Mouse (Mus musculus) gastrocnemius, adult 2 months (tissue): ENCODE data around the gene Ankrd22. TPM values are rescaled to one million over a fixed set of nuclear protein-coding genes. Genes with fewer than 3 reads are reported as not detected.
A peak's percentile ranks its signal among the peaks of the same experiment; 100 is the strongest.

Experiments
- DNase-seq: peaks from one replicate; pipeline ENCODE4 v3.0.0; 2022
- H3K27ac ChIP-seq: fragments of 200-600 bp; 2 replicates; pipeline ENCODE4 v1.8.1; 2022; ENCODE audit warnings: mild to moderate bottlenecking
- H3K4me3 ChIP-seq: fragments of 200-600 bp; 2 replicates; pipeline ENCODE4 v1.8.1; 2022; ENCODE audit warnings: mild to moderate bottlenecking, moderate library complexity
- CTCF ChIP-seq: fragments of 200-600 bp; IDR thresholded peaks from 2 replicates; pipeline ENCODE4 v1.8.1; 2022; ENCODE audit warnings: antibody characterized with exemption, mild to moderate bottlenecking, moderate library complexity
- intact Hi-C: fragments of 180-260 bp; cut with DNase I; formaldehyde crosslinking; loops from one replicate; pipeline ENCODE4 v1.15.1; 2025
- total RNA-seq, 2 experiments: library from RNA; stranded (reverse); gene quantifications; 2 replicates each; pipeline ENCODE4 v1.2.3; 2021

Ankrd22 gene
- total RNA-seq, 2 experiments from 2014 or later, result not detected

GRCm38 (mm10) chr19:34195031-34195430 is 29.2 kb upstream of the Ankrd22 start:
- DNase-seq, result no peak
- intact Hi-C loops, result no loop called here
- TF ChIP-seq CTCF, result no peak
- no peak overlapping the region for H3K4me3 ChIP-seq
- peak overlapping the region; percentile 43 for H3K27ac ChIP-seq

DNA sequence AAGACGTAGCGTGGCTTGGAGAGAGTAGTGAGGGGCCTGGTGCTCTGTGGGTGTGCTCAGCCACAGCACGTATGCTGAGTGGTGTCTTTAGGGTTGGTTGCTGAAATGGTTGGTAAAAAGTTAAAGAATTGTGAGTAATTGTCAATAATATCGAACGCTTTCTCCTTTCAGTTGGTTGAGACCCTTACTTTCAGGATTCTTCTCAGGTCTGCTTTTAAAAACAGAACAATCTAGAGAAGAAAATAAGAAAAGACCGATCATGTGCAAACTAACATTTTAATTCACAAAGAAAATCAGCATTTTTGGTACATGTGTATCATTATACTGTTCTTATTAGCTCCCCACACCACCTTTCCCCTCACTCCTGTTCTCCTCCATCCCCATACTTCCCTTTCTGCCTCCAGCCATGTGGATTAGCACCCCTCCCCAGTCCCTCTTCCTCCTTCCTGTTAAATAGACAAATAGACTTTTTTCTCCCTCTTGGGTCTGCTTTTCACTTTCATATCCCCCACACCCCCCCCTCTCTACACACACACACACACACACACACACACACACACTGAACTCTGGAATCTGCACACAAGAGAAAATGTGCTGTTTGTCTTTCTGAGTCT is 28.4 kb upstream of the Ankrd22 start:
- TF ChIP-seq CTCF, result no peak
- Histone ChIP-seq H3K4me3 (peak overlapping the region; percentile 71), H3K27ac (peak overlapping the region; percentile 16; the same call in 1 of the 2 replicates)
- DNase-seq, result no peak
- intact Hi-C loops, result no loop called here

GRCm38 (mm10) chr19:34193683-34194082 is 27.8 kb upstream of the Ankrd22 start:
- Histone ChIP-seq H3K4me3 (peak overlapping the region; percentile 71), H3K27ac (peak overlapping the region; percentile 85; the same call in 1 of the 2 replicates)
- intact Hi-C loops, result no loop called here
- no peak for TF ChIP-seq CTCF
- no peak for DNase-seq

- Histone ChIP-seq H3K4me3 (peak overlapping the region; percentile 71), H3K27ac (peak overlapping the region; percentile 85)
- no peak for DNase-seq
- intact Hi-C loops, result no loop called here
- TF ChIP-seq CTCF, result no peak
Observed at GRCm38 (mm10) chr19:34193149-34193548, 27.3 kb upstream of the Ankrd22 start.

- TF ChIP-seq CTCF, result no peak
- intact Hi-C loops, result no loop called here
- Histone ChIP-seq H3K27ac (peak within 1 kb of the TSS; percentile 85), H3K4me3 (peak within 1 kb of the TSS; percentile 71)
- peak; percentile 74 for DNase-seq
Observed at GRCm38 (mm10) chr19:34192008-34192963, 26.4 kb upstream of the Ankrd22 start, which contains the start of gene Stambpl1. TSS of gene Stambpl1 (plus strand) at chr19:34192229.

- DNase-seq, result no peak
- intact Hi-C loops, result no loop called here
- no peak for TF ChIP-seq CTCF
- peak overlapping the region; percentile 85; the same call in 1 of the 2 replicates for H3K27ac ChIP-seq
- peak overlapping the region; percentile 71 for H3K4me3 ChIP-seq
Observed at GRCm38 (mm10) chr19:34191645-34192007, 25.8 kb upstream of the Ankrd22 start.

GRCm38 (mm10) chr19:34186845-34187244 is 21.0 kb upstream of the Ankrd22 start:
- DNase-seq, result no peak
- no peak for TF ChIP-seq CTCF
- intact Hi-C loops, result no loop called here
- H3K27ac ChIP-seq, result no peak overlapping the region
- no peak overlapping the region for H3K4me3 ChIP-seq

DNA sequence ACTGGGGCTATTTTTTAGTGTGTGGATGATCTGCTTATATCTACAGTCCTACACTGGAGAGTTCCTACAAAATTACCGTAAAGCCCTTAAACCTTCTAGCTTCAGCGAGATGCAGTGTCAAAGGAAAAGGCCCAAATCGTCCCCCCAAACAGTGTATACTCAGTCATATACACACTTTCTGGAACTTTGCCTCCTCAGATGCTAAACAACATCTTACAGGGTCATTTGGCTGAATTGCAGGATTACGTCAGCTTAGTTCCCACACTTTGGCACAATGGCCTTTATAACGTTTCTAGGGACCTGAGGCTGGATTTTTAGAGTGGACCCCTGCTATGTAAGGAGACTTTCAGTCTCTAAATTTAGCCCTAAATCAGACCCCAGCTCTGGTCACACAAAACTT is 16.6 kb upstream of the Ankrd22 start:
- Histone ChIP-seq H3K27ac (no peak overlapping the region), H3K4me3 (no peak overlapping the region)
- DNase-seq, result no peak
- no peak for TF ChIP-seq CTCF
- intact Hi-C loops, result no loop called here

GRCm38 (mm10) chr19:34181234-34181633 is 15.4 kb upstream of the Ankrd22 start:
- TF ChIP-seq CTCF, result no peak
- Histone ChIP-seq H3K4me3 (no peak overlapping the region), H3K27ac (no peak overlapping the region)
- intact Hi-C loops, result no loop called here
- no peak for DNase-seq

DNA sequence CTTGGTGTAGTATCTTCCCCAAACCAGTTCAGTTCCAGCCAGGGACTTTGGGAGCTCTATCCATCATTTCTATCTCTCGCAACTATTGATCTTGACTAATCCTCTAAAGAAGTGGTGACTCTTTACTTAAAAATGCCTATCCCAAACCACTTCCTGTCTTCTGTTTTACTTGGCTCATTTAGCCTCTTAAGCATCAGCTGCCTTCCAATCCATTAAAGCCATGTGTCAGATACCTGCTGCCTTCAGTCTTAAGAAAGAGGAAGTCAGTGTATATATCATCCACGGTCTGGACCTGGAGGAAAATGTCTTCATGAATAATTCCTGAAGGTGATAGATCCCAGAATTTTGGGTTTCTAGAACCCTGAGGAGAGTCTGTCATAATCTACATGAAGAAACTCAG is 14.5 kb upstream of the Ankrd22 start:
- TF ChIP-seq CTCF, result no peak
- Histone ChIP-seq H3K27ac (no peak overlapping the region), H3K4me3 (no peak overlapping the region)
- DNase-seq, result no peak
- intact Hi-C loops, result no loop called here

DNA sequence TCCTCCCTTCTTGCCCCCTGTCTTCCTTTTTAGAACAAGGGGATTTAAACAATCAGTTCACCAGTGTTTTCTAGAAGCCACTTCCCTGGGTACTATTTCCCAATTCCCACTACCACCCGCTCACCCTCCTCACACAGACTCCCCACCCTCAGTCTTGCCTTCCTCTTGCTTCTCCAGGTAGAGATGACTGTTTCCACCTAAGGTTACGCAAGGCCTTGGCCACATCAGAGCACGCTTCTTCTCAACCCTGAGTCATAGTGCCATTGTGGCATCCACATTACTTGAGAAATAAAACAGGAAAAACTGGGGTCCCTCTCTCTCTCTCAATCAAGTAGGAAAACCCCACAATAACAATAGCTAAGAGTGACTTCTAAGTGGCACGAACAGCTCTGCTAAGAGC is 13.3 kb upstream of the Ankrd22 start:
- no peak overlapping the region for H3K4me3 ChIP-seq
- intact Hi-C loops, result no loop called here
- H3K27ac ChIP-seq, result no peak overlapping the region
- DNase-seq, result no peak
- TF ChIP-seq CTCF, result no peak

DNA sequence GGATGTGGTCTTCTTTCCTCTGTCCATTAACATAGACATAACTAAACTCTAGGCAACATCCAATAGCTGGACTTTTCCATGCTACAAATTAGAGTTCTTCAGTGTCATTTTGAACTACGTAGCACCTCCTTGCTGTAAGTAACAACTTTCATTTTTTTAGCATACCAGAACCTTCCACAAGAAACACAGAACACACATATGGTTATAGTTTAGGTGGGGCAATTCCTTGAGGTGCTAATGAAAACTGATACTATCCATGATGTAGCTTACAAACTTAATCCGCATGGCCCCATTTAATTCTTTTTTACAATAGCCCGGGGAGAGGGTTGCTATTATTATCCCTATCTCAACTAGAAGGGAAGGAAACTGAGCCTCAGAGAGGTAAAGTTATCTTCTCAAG is 8.2 kb upstream of the Ankrd22 start:
- TF ChIP-seq CTCF, result no peak
- Histone ChIP-seq H3K27ac (no peak overlapping the region), H3K4me3 (no peak overlapping the region)
- intact Hi-C loops, result no loop called here
- DNase-seq, result no peak

GRCm38 (mm10) chr19:34171167-34171566 is 5.3 kb upstream of the Ankrd22 start:
- no peak for DNase-seq
- H3K27ac ChIP-seq, result no peak overlapping the region
- no peak for TF ChIP-seq CTCF
- intact Hi-C loops, result no loop called here
- H3K4me3 ChIP-seq, result no peak overlapping the region

- Histone ChIP-seq H3K4me3 (no peak overlapping the region), H3K27ac (no peak overlapping the region)
- no peak for DNase-seq
- intact Hi-C loops, result no loop called here
- TF ChIP-seq CTCF, result no peak
Observed at GRCm38 (mm10) chr19:34169121-34169520, 3.3 kb upstream of the Ankrd22 start.
